Mouse (Mus musculus) kidney, postnatal 36 days (tissue): ENCODE measurements around the gene Plxnc1.

Source experiments
- DNase-seq, 2 experiments: peaks; one replicate each; pipeline ENCODE4 v3.0.0; 2021 to 2022; ENCODE audit warnings: mixed read lengths in 2 of 2

The Plxnc1 gene

DNA sequence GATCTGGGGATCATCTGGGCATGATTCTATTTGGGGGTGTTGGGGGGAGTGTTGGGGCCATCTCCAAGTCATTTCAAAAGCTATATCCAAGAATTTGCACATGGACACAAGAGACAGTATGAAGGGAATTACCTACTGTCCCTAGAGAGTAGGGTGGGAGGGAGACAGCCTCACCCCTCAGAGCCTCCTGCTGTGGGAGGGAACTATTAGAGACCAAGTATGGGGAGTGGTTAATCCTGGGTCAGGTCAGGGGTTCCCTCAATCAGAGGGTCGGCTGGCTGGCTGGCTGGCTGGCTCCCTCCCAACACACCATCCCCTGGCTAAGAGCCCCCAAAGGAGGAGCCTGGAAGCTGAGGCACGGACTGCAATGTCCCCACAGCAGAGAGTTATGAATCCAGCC, 24.7 kb downstream of the Plxnc1 start:
- DNase-seq, result no peak

DNA sequence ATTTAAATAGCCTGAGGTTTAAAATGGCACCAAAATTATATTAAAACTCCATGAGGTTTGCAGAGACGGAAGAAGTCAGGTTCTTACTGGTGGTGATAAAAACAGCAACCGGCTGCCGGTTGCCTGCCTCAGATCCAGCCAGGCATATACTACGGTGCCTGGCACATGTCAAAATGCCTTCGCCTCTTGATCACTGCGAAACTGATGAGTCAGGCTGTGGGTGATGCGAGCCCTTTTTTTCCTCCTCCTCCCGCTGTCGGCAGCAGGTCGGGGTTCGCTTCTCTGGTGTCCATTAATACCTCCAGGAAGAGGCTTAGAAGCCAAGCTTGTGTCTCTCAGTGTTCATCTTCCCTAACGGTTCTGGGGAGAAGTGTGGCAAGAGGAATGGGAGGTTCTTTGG, 25.1 kb downstream of the Plxnc1 start:
- peak in 1 of 2 experiments; percentile 36 for DNase-seq

DNA sequence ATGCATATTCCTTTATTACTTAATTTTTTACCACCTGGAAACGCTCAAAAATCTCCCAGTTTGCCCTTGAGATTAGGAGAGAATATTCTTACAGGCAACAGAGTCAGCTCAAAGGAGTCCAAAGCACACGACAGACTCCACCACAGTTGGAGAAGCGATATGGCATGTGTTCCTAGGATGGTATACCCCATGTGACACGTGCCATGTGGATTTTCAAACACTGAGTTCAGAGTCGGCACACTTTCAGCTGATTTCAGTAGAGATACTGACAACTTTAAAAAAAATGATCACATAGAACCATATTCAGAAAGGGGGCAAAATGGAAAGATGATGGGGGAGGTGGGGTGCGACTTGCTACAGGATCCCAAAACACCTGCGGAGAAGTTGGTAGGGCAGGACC, 26.0 kb downstream of the Plxnc1 start:
- no peak for DNase-seq

DNA sequence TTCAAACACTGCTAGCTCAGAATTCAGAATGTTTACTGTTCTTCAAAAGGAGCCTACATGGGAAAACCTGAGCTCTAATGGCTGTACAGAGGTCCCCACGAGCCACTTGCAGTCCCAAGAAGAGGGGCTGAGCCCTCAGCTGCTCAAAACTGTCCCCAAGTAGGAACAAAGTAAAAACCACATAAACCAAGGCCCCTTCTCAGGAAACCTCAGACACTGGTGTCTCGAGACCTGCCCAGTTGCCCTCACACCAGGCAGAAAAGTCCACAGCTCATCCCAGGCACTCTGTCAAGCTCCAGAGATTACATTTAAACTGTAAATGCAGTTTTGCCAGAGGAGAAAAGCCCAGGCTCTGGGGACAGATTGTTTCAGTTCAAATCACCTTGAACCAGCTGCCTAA, 26.6 kb downstream of the Plxnc1 start:
- no peak for DNase-seq

DNA sequence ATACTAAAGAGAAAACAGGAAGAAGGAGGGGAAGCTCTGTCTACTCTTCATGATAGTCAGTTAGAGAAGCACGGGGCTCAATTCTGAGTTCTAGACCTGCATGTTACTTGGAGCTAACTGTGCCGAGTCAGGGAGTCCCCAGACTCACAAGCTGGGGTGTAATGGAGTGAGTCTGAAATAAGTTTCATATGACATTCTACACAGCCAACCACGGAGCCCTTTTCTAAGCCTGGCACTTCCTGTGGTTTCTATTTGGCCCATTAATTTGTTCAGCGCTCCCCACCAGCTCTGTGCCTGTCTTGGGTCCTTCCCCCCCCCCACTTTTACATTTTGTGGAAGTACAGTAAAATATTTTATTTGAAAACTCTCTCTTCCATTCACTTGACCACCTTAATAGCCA, 27.3 kb downstream of the Plxnc1 start:
- DNase-seq, result no peak

DNA sequence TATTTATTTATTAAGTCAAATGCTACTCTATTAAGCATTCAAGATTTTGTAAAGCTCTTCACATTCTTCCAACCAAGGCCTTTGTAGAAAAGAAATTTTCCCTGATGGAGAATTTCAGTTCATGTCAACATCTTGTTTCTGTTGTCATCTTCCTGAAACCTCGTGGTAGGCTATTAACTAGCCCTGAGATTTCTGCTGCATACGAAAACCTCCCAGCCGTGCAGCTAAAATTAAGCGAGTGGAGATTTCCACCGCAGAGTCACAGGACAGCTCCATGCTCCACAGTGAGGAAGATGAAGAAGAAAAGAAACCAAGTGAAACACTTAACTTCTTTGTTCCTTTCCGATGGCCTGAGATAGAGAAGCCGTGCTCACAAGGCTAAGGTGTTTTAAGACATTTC, 28.0 kb downstream of the Plxnc1 start:
- no peak for DNase-seq

DNA sequence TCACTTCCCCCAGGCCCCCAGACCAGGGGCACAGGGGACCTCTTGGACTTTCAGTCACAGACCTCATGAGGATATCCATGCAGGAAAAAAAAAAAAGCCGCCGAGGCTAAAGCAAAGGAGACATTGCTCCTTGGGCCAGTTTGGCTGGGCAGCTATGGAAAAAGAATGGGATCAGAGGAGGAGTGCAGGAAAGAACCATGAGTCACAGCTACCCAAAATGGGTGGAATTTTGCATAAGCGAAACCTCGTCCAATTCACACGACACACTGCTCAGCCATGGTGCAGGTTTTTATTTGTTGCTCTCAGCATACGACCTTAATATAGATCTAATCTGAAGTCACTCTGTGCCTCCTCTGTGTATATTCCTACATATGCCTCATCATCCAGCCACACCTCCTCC, 28.9 kb downstream of the Plxnc1 start:
- DNase-seq, result no peak

DNA sequence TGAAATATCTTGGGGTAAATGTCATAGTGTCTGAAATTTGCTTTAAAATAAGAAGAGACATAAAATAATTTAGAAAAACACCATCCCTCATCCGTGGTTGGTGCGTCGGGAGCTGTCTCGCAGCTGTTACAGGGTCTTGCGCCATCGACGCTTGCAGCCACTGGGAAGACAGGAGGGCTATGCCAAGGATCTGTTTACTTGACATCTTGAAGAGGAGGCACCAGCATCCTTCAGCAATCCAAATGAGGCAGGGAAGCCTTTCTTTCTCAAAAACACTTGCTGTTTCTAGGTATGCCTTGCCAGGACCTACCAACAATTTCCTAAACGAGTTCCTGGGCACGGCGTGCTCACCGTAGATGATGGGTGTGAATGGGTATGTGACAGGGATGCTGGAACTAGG, 30.6 kb downstream of the Plxnc1 start:
- DNase-seq, result no peak

DNA sequence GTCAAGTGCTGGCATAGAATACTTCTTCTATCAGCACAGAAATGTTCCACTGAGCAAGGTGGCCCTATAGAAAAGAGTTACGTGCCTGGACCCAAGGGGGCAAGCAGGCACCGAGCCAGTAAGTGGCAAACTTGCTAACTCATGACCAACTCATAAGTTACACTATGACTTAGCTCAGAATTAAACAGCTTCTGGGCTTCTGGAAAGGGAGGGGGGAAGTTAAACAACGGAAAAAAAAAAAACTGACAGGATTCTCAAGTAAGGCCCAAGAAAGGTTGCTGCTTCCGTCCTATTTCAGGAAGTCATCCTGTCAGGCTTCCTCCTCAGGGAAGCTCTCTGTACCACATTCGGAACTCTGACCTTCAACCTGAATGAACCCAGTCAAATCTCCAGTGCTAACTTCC, 31.3 kb downstream of the Plxnc1 start:
- DNase-seq, result no peak

DNA sequence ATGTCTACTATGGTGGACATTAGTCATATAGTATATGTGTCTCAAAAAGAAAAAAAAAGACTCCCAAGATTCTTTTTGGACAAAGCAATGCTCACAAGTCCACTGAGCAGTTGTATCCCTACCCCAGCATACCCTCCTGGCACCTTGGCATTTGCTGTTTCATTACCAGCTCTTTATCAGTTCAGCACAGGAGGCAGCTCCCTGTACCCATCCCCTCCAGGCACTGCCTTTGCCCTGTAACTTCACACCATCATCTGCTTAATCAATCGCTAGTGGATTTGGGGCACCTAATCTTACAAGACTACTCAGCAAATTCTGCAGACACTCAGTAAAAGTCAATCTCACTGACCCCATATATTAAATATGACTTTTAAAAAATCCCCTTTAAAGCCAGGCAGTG, 32.1 kb downstream of the Plxnc1 start:
- DNase-seq, result no peak

DNA sequence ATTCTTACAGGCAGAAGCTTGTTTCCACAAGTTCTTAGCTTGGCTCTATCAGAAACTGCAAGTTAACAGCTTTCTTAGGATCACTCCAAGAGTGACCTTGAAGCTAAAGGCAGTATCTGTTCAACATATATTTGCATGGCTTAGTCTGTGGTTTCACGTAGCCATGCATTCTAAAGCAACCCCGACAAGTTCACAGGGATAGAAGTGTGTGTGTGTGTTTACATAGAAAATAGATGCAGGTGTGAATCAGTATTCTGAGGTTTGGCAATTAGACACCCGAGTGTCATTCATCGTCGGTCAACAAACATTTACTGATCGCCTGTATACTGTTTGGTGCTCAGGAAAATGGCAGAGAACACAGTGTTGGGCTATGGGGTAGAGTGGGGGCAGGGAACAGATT, 33.5 kb downstream of the Plxnc1 start:
- DNase-seq, result no peak

DNA sequence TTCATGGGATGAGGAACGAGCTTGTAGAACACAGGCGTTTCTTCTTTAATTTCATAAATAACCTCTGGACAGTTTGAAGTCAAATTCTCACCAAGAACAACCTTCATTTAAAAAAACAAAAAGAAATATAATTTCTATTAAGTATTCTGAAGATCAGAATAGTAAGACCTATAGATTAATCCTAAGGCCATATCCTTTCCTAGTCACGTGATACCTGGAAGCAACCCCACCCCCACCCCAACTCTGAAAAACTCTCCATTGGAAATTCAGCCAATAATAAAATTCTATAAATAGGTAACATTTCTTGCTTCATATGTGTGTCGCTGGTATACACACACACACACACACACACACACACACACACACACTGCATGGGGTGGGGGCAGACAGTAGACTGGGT, 34.1 kb downstream of the Plxnc1 start:
- DNase-seq, result no peak

DNA sequence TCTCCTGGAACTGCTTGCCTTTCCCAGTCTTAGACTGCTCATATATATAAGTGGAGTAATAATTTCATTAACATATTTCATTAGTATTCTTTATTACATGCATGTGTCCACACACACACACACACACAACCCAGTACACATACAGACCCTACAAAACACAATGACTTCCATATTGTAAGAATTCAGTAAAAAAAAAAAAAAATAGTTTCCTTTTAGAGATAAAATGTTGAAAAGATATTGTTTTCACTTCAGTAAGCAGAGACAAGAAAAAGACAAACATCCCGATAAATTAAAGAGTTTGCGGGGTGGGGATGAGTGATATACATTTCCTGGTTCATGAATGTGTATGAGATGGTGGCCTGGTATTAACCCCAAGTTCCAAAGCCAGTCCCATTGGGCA, 34.8 kb downstream of the Plxnc1 start:
- DNase-seq, result no peak

DNA sequence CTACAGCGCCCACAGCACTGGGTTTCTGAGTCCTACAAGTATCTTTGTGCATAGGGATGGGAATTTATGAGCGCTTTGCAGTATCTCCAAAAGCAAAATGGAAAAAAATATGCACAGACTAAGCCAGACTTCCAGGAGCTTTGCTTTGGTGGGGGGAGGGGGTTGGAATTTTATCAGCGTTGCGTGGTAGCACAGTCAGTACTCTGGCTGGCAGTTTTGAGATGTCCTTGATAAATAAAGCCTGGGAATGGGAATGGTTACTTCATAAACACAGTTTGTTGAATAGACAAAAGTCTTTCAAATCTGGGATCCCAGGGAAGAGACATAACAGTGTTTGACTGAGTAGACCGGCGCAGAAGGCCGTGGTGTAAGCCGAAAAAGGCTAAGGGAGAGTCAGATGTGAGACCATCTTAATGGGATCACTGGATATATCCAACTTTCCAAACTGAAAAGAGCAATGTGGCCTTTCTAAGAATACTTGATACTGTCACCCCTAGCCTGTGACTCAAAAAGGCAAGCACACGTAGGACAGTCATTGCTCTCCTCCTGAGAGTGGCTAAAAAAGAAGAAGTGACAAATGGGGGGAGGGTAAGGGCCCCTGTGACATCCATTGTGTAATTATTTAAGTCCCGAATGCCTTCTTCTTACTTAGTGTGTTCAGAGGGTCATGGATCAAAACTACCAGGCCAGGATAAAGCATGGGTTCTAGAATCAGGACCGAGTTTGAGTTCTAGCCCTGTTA, 35.5 kb downstream of the Plxnc1 start:
- no peak for DNase-seq

DNA sequence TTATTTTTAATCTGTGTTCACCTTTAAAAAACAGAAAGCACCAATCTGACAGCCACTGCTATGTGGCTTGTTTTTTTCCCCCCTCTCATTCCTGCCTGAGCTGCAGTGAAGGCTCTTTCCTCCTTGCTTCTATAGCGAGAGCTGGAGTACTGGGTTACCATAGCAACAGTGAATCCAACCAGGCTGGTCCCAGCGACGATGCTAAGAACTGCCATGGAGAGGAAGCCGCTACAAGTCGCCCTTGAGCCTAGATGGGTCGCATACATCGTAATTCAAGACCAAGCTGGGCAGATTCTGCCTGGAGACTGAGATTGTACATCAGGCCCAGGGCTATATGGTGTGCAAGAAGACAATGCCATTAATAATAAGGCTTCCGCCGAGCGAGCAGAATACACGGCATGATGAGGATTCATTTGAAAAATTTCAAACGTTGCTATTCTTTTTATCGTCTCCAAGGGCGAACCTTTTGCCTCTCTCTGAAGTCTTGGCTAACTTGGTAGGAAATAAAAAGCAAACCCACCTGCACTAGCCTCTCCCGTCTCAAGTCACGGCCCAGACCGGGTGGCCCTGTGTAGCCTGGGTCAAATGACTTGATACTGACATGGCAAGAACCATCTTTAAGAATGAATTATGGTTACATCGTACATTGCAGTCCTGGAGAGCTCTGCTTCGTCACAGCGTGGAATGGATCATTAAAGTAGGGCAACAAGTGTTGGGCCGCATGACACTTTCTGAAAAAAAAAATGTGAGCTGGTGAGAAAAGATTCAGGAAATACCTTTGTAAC, 38.8 kb downstream of the Plxnc1 start:
- no peak for DNase-seq

DNA sequence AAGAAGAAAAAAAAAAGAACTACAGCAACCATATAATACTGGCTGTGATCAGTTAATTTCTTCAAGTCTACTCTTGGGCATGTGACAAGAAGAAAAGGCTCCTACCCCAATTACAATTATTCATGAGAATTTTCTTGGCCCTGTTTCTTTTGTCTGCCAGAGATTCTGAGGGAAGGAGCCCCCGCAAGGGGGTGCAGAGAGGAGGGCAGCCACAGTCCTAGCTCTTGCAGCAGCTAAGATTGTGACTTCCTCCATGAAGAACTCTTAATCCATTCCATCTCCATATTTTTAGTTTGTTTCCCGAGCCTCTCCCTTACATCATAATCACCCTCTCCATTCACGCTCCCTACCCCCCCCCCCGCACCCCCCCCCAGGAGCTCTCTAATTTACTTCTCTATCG, 39.4 kb downstream of the Plxnc1 start:
- no peak for DNase-seq

DNA sequence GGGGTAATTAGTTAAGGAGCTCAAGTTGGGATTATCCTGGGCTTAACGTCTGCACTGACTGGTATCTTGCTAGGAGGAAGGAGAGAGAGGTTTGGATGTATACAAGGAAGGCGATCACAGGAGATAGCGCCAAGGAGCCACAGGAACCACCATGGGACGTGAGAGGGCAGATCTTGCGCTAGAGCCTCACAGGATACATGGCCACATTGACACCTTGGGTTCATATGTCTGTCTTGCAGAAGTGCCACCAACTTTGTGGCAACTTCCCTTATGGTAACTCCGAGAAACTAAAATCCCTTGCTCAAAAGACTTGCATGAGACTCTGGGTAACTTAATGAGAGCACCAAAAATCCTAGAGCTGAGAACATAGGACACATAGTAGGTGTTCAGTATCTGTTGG, 47.7 kb downstream of the Plxnc1 start:
- no peak for DNase-seq

DNA sequence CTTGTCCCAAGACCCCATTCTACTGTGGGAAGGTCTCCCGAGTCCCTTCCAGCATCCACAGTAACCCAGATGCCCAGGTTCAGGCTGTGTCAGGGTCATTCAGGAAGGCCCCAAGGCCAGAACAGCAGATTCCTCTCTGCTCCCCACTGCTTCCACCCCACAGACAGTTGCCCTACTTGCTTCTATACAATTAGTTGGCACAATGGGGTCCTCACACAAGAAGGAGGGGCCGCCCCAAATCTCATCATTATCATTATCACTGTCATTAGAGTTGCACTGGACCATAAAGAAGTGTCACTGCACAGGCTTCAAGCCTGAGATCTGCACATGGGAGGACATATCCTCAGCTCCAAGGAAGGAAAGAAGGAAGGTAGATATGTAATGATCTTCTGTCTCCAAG, 48.3 kb downstream of the Plxnc1 start:
- DNase-seq, result no peak

DNA sequence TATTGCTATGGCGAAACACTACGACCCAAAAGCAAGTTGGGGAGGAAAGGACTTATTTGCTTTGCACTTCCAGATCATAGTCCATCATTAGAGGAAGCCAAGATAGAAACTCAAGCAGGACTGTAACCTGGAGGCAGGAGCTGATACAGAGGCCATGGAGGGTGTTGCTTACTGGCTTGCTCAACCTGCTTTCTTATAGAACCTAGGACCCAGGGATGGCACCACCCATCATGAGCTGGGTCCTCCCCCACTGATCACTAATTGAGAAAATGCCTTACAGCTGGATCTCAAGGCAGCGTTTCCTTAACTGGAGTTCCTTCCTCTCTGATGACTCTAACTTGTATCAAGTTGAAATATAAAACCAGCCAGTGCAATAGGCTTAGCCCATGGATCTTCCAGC, 48.8 kb downstream of the Plxnc1 start:
- no peak for DNase-seq

DNA sequence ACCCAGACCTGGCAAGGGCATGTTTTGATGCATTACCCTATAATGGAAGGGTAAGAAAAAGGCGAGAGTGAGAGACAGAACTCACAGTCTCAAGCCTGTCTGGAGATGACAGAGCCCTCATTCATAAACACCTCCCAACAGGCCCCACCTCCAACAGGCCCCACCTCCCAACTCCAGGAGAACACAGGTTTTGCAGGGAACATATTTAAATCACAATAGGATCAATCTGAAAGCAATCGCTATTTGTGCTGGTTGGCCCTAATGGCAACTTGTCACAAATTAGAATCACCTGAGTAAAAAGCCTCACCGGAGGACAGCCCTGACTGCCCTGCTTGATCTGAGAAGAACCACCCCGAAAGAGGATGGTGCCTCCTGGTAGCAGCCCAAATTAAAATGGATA, 54.9 kb downstream of the Plxnc1 start:
- no peak for DNase-seq

DNA sequence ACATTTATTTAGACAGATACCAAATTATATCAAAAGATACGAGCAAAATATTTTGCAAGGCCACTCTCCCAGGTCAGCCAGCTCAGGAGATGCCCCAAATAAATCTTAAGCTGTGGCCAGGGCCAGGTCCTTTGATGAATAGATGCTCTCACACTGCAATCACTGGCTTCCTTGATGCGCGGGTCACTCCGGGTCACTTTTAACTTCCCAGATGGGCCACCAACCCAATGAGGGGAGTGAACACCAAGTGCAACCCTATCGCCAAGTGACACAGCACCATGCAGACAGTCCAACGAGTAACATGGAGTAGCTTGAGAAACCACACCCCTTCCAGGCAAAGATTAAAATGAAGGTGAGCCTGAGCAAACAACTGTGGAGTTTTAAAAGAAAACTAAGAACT, 61.4 kb downstream of the Plxnc1 start:
- DNase-seq, result no peak

DNA sequence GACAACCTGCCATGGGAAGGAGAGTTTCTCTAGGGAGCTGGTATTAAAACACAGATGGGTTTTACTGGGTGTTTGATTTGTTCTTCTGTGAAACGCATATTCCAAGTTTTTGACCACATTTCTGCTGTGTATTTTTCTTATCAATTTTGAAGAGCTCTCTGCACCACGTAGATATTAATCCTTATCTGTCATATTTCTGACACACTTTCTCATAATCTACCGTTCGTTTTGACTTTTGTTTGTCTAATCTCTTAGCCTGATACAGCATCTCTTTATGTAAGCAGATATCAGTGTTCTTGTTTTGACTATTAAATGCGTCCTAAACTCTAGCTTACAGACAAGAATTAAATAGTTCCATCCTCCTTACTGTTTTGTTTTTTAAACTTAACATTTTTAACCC, 73.1 kb downstream of the Plxnc1 start:
- no peak for DNase-seq

DNA sequence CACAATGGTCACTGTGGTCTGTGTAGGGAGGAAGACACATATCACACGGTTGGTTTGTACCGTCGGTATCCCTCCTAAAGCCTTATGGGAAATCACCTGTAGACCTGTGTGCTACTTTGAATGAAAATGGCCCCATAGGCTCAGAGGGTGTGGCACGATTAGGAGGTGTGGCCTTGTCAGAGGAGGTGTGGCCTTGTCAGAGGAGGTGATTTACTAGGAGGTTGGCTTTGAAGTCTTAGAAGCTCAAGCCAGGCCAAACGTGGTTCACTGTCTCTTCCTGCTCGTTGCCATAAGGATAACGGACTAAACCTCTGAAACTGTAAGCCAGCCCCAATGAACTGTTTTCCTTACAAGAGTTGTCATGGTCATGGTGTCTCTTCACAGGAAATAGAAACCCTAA, 73.5 kb downstream of the Plxnc1 start:
- DNase-seq, result no peak

DNA sequence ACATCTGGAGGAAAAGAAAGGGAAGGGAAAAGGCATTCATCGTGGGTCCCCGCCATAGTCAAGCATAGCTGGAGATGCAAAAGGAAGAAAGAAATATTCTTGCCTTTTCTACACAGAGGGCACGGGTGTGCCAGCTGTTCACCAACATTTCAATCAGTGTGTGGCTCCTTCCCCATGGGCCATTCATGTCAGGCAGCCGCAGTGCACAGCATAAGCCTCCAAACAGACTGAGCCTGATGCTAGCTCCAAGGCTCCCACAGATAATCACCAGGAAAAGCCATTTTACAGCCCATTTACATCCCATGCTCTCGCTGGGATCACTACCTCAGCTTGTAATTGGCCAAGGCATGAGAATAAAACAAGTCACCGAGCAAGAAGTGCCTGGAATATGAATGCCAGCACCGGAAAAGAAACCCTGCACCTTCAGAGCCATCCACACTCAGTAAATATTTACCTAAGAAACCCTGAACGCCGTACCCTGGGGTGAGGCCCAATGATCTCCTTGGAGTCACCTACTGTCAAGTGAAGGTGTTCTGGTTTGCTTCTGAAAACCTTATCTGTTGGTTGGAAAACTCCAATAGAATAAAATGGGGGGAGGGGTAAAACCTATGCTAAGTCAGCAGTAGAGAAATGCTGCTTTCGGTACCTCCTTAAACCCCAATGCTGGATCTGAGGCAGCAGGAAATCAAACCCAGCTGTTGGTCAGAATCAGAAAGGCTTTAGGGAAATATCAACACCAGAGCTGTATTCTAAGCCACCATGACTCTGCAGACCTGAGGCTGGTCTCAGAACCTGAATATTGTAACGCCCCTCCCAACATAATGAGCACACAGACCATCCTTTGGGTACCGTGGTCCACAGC, 77.4 kb downstream of the Plxnc1 start:
- DNase-seq, result no peak
